Mouse (Mus musculus) bone marrow, adult 2 months (tissue): ENCODE results near the gene Stox2. TPM values are rescaled to one million over a fixed set of nuclear protein-coding genes. Genes with fewer than 3 reads are reported as not detected.

Experiments
- H3K27ac ChIP-seq: fragments of 200-500 bp; 2 replicates; pipeline ENCODE4 v1.5.1; 2012; ENCODE audit warnings: low read depth, mild to moderate bottlenecking, control low read depth, inconsistent platforms, low read length; ENCODE audit not compliant: control insufficient read depth, poor library complexity, insufficient read depth
- H3K4me1 ChIP-seq: fragments of 200-500 bp; 2 replicates; pipeline ENCODE4 v1.6.1; 2011; ENCODE audit warnings: low read length; ENCODE audit not compliant: control insufficient read depth, insufficient read depth
- H3K4me3 ChIP-seq: fragments of 200-500 bp; replicated peaks from 2 replicates; pipeline ENCODE3; 2011; ENCODE audit warnings: mild to moderate bottlenecking, low read depth, low read length, control low read depth; ENCODE audit not compliant: control insufficient read depth
- CTCF ChIP-seq: fragments of 200-500 bp; IDR thresholded peaks from 2 replicates; pipeline ENCODE4 v1.5.1; 2011; ENCODE audit warnings: low read length, control low read depth; ENCODE audit not compliant: control insufficient read depth, insufficient read depth
- POLR2A ChIP-seq: fragments of 200-500 bp; IDR thresholded peaks from 2 replicates; pipeline ENCODE4 v1.6.1; 2011; ENCODE audit warnings: low read depth, mild to moderate bottlenecking, control low read depth, low read length, borderline replicate concordance; ENCODE audit not compliant: control insufficient read depth
- WGBS: fragments of 180-500 bp; shearing (Covaris S2); methylation state at CpG from one replicate; pipeline ENCODE4 v1.1.7; 2018; 5-methylcytosine and 5-hydroxymethylcytosine counted together
- polyA plus RNA-seq: library from polyadenylated mRNA; stranded (reverse); fragments of >200 nt; gene quantifications from 2 replicates; pipeline ENCODE4 v1.2.4, GENCODE M21; 2011; ENCODE audit warnings: low replicate concordance; ENCODE audit not compliant: missing spikeins, insufficient read depth, insufficient read length

Stox2 gene
- polyA plus RNA-seq, 1 experiment = 3.2 TPM

DNA sequence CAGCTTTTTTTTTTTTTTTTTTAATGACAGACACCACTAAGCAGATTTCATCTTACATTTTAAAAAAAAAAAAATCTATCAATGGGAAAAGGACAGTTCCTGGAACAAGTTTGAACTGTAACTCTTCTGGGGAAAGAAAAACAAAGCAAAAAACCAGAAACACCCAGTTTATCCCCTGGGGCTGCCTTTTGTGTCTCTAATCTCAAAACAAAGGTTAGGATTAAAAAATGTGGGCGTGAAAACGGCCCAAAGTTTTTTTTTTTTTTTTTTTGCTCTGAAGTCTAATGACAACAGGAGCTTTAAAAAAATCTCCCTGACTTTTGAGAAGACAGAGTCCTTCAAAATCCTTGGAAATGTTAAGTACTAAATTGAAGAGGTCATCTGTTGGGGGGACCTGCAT, 125.5 kb downstream of the Stox2 start:
- Histone ChIP-seq H3K27ac (no peak overlapping the region), H3K4me1 (no peaks in the 10 kb centered on the region), H3K4me3 (no peak overlapping the region)
- no peak for TF ChIP-seq POLR2A
- no peak for TF ChIP-seq CTCF
- 68% methylated on average over 2 of the region's 2 CpGs for whole genome bisulfite sequencing

DNA sequence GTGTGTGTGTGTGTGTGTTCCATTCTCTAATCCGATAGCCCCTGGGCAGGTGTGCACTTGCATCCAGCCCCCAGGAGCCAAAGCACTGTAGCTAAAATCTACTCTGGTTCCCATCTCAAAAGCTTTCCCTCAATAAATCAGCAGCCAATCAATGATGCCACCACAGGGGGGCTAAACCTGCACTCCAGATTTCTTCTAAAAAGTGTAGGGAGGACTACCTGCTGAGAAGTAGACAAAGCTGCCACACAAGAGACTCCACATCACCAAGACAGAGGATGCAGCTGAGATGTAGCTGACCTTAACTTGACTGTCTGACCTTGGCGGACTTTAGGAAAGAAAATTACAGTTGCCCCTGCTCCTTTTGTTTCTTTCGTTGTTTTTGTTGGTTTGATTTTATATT, 127.7 kb downstream of the Stox2 start:
- TF ChIP-seq CTCF (no peak), POLR2A (no peak)

DNA sequence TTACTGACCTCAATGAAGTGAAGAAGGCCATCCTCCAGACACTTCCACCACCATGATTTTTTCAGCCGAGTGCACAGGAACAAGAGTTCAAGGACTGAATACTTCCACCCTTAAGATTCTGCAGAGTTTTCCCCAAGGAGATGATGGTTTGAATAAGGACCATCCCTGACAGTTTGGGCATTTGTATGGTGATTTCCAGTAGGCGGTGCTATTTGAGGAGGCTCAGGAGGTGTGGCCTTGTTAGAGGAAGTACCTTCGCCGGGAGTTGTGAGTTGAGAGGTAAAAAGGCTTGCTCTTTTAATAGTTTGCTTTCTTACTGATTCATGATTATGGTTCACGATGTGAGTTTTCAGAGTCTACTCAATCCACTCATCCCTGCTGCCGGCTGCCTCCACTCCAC, 138.0 kb downstream of the Stox2 start:
- no peak overlapping the region for H3K4me3 ChIP-seq
- WGBS = 73% methylated on average over 6 of the region's 6 CpGs
- TF ChIP-seq CTCF = no peak
- no peak for TF ChIP-seq POLR2A
- no peak overlapping the region for H3K27ac ChIP-seq
- peaks cover 1% of the 10 kb centered on the region; the same call in 1 of the 2 replicates for H3K4me1 ChIP-seq

More for the DNA sequence above, 127.7 kb downstream of the Stox2 start:
- no peaks in the 10 kb centered on the region for H3K4me1 ChIP-seq
- no peak overlapping the region for H3K27ac ChIP-seq
- WGBS = 84% methylated on average over 3 of the region's 3 CpGs
- H3K4me3 ChIP-seq = no peak overlapping the region

DNA sequence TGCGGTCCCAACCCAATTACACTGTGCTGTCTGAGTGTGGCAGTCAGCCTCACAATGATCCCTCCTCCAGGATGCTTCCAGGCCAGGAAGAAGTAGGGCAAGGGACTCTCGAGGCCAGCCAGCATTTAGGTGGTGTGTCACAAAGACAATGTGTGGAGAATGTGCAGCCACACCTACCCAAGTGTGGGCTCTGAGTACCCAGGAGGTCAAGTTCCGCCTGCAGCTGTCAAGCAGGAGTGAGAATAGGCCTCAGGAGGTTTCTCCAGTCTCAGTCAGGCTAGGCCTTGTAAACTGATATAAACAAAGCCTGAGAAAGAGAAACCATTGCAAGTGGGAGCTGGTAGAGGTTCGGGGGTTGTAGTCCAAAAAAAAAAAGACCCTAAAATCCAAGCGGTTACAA, 139.8 kb downstream of the Stox2 start:
- Histone ChIP-seq H3K4me3 (no peak overlapping the region), H3K4me1 (peaks cover 4% of the 10 kb centered on the region; the same call in 1 of the 2 replicates), H3K27ac (no peak overlapping the region)
- WGBS = 74% methylated on average over 5 of the region's 5 CpGs
- no peak for TF ChIP-seq POLR2A
- no peak for TF ChIP-seq CTCF

DNA sequence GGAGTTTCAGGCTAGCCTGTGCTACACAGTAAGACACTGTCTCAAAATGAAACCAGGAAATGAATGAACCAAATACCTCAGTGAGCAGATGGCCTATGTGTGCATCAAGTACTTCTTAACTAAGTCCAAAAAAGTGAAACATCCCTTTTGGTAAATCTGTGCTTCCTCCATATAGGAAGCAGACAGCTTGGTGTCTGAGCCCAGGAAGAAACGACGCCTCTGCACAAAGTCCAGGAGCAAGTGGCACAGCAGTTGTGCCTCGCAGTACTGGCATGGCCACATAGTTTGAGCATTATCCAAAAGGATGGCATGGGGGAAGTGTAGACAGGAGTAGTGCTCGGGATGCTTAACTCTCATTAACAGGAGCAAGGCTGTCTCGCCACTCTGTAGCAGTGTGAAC, 140.3 kb downstream of the Stox2 start:
- no peak overlapping the region for H3K4me3 ChIP-seq
- no peak overlapping the region for H3K27ac ChIP-seq
- TF ChIP-seq CTCF (no peak), POLR2A (no peak)
- peaks cover 4% of the 10 kb centered on the region; the same call in 1 of the 2 replicates for H3K4me1 ChIP-seq
- 84% methylated on average over 5 of the region's 5 CpGs for WGBS

DNA sequence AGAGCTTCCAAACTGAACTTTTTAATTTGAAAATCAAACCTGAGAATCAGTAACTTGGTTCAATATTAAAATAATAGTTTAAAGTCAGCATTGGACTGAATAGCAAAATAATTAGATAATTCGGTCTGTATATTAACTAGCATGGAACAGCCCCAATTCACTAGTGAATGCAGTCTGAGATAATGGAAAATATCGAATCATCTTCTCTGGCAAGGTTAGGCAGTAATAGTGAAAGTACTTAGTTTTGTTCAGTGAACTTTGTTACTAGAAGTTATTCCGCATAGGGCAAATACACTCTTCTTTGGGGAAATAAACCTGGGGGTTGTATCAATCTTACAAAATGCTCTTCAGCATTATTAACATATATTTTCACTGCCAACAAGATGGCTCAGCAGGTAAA, 147.7 kb downstream of the Stox2 start:
- no peak overlapping the region for H3K4me3 ChIP-seq
- TF ChIP-seq CTCF (no peak), POLR2A (no peak)
- peaks cover 2% of the 10 kb centered on the region; the same call in 1 of the 2 replicates for H3K4me1 ChIP-seq
- 85% methylated on average over 3 of the region's 3 CpGs for WGBS
- H3K27ac ChIP-seq = no peak overlapping the region

DNA sequence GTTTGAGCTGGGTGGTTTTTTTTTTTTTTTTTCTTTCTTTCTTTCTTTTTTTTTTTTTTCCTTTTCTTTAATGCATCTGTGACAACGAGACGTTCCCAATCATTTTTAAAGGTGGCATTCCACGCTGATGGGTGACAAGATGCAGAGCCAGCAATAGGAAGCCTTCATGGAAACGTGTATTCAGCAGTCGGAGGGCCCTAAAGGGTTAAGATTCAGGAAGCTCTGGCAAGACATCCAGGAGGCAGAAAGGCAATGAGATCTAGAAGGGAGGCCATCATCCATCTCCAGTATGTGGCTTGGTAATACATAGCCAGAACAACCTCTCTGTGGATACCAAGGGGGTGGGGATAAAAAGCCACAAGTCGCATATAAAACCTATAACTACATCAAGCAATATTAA, 156.5 kb downstream of the Stox2 start:
- no peak overlapping the region for H3K4me3 ChIP-seq
- 40% methylated on average over 6 of the region's 6 CpGs for WGBS

DNA sequence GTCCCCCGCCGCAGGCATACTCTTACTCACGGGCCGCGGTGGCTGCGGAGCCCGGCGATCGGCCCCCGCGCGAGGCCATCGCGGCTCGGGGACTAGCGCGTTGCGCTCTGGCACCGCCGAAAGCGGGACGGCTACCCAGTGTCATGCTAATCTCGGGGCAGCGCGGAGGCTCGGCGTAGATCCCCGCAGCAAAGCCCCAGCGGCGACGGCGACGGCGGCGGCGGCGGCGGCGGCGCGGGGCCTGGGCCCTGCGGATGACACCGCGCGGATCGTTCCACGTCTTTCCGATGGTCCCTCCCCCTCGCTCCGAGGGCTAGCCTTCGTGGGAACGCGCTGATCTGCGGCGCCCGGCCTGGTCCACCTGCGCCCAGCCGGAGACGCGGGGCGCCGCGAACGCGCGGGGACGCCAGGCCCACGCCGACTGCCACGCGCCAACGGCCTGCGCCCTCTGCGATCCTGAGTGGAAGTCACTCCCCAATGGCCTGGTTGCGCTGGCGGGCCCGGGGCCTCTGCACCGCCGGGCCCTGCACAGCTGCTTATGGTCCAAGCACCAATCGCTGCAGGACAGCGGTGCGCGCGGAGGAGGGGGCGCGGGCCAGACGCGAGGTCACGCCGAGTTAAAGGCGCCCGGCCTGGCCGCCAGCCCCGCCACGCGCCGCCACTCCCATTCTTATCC, 157.2 kb downstream of the Stox2 start:
- 1% methylated on average over 96 of the region's 97 CpGs for WGBS
- no peak overlapping the region; the same call in 1 of the 2 replicates for H3K27ac ChIP-seq
- TF ChIP-seq CTCF (no peak), POLR2A (no peak)
- no peak overlapping the region for H3K4me3 ChIP-seq
- no peaks in the 10 kb centered on the region for H3K4me1 ChIP-seq

More for the DNA sequence above, 156.5 kb downstream of the Stox2 start:
- no peak for TF ChIP-seq CTCF
- TF ChIP-seq POLR2A = no peak
- no peaks in the 10 kb centered on the region for H3K4me1 ChIP-seq
- H3K27ac ChIP-seq = no peak overlapping the region
